8 mouse cellular contexts compared by ENCODE assay signal in the genomic region with DNA sequence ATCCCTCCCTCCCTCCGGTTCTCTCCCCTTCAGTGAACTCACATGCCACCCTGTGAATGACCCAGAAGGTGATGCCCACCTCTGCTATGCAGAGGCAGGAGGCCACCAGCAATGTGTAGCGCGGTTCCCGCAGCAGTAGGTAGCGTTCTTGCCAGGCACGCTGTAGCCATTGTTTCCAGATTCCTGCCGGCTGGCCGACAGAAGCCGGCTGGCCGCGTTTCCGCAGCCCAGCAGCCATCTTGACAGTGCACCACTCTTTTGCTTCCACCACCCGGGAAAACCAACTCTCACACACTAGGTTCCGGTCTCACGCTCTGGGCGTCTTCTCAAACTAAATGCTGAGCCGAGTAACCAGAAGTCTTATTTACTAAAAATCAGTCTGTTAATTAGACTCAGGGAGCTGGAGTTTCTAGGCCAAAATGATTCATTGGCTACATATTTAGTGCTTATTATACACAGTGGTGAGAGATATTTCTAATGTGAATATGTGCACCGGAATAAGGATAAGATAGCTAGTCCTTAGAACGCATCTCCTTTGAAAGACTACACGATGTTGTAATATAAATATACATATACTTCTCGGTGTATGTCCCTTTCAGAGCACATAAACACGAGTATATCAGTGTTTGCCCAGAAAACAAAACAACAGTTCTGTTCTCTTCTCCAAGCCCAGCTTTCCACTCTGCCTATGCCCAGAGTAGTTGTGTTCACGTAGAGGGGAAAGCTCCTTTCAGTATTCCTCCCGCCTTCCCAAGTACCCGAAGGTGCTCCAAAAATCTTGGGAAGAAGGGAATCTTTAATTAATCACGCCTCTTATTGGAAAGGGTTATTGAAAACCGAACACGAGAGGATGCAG. TPM values are rescaled to one million over a fixed set of nuclear protein-coding genes. Genes with fewer than 3 reads are reported as not detected.
A peak's percentile ranks its signal among the peaks of the same experiment; 100 is the strongest.
DNase-seq lines count a peak whose midpoint lies in the region; ATAC-seq lines count a peak whose summit lies in the region.

No protein-coding gene starts in this region.

- peaks cover 21% of the 10 kb centered on the region for H3K36me3 ChIP-seq in embryonic facial prominence, embryonic 15.5 days
- peaks cover 9% of the 10 kb centered on the region; the same call in 1 of the 2 replicates for H3K36me3 ChIP-seq in heart, embryonic 11.5 days (ENCODE audit: control insufficient read depth, insufficient read depth, low read length)
- H3K36me3 ChIP-seq in kidney, embryonic 14.5 days (ENCODE audit: control insufficient read depth, insufficient read depth, low read length) = peaks cover 21% of the 10 kb centered on the region; the same call in 1 of the 2 replicates
- peaks cover 21% of the 10 kb centered on the region for H3K36me3 ChIP-seq in liver, embryonic 15.5 days (replicated peaks)
- peaks cover 11% of the 10 kb centered on the region for H3K36me3 ChIP-seq in neural tube, embryonic 11.5 days (ENCODE audit: control insufficient read depth, insufficient read depth, low read length)
- peaks cover 4% of the 10 kb centered on the region; the same call in 1 of the 2 replicates for H3K36me3 ChIP-seq in stomach, embryonic 16.5 days (ENCODE audit: control insufficient read depth, insufficient read depth, low read length)

- peaks cover 19% of the 10 kb centered on the region for H3K4me1 ChIP-seq in embryonic facial prominence, embryonic 15.5 days
- H3K4me1 ChIP-seq in heart, embryonic 11.5 days (ENCODE audit: control insufficient read depth, insufficient read depth, low read length) = peaks cover 10% of the 10 kb centered on the region
- H3K4me1 ChIP-seq in kidney, embryonic 14.5 days (ENCODE audit: control insufficient read depth, insufficient read depth, low read length) = peaks cover 5% of the 10 kb centered on the region; the same call in 1 of the 2 replicates
- peaks cover 39% of the 10 kb centered on the region for H3K4me1 ChIP-seq in liver, embryonic 15.5 days (replicated peaks)
- no peaks in the 10 kb centered on the region; the same call in 1 of the 2 replicates for H3K4me1 ChIP-seq in neural tube, embryonic 11.5 days (ENCODE audit: control insufficient read depth, insufficient read depth, low read length)
- H3K4me1 ChIP-seq in stomach, embryonic 16.5 days (ENCODE audit: control insufficient read depth, insufficient read depth, low read length) = peaks cover 7% of the 10 kb centered on the region

- DNase-seq in CD4-positive, CD25-positive, alpha-beta regulatory T cell, adult 2 months (ENCODE audit: low read depth, low spot score) = peak; percentile 90
- DNase-seq in adrenal gland, postnatal 4 days (ENCODE audit: low spot score in 2 of 2) = peak; percentile 31 to 50
- peak; percentile 86 for DNase-seq in neural tube, embryonic 11.5 days (ENCODE audit: low spot score)

- peak overlapping the region; percentile 87 for H3K4me3 ChIP-seq in embryonic facial prominence, embryonic 15.5 days (replicated peaks)
- peak overlapping the region; percentile 88 for H3K4me3 ChIP-seq in heart, embryonic 11.5 days (ENCODE audit: low read depth, low read length)
- peak overlapping the region; percentile 71 for H3K4me3 ChIP-seq in kidney, embryonic 14.5 days (ENCODE audit: low read length)
- H3K4me3 ChIP-seq in liver, embryonic 15.5 days (replicated peaks) = peak overlapping the region; percentile 83
- peak overlapping the region; percentile 88 for H3K4me3 ChIP-seq in neural tube, embryonic 11.5 days (ENCODE audit: low read depth, low read length)
- H3K4me3 ChIP-seq in stomach, embryonic 16.5 days (replicated peaks; ENCODE audit: low read length) = peak overlapping the region; percentile 97

- peak overlapping the region; percentile 80 for H3K9ac ChIP-seq in embryonic facial prominence, embryonic 15.5 days
- peak overlapping the region; percentile 93 for H3K9ac ChIP-seq in heart, embryonic 11.5 days (ENCODE audit: low read depth, low read length)
- H3K9ac ChIP-seq in kidney, embryonic 14.5 days (ENCODE audit: low read depth, low read length) = peak overlapping the region; percentile 84
- H3K9ac ChIP-seq in liver, embryonic 15.5 days = peak overlapping the region; percentile 74
- H3K9ac ChIP-seq in neural tube, embryonic 11.5 days (ENCODE audit: low read length) = peak overlapping the region; percentile 96
- H3K9ac ChIP-seq in stomach, embryonic 16.5 days (ENCODE audit: low read length) = peak overlapping the region; percentile 93

- H3K4me2 ChIP-seq in embryonic facial prominence, embryonic 15.5 days (replicated peaks) = peak overlapping the region; percentile 81
- H3K4me2 ChIP-seq in heart, embryonic 11.5 days = peak overlapping the region; percentile 94
- H3K4me2 ChIP-seq in kidney, embryonic 14.5 days (replicated peaks; ENCODE audit: low read depth, low read length) = peak overlapping the region; percentile 76
- H3K4me2 ChIP-seq in liver, embryonic 15.5 days = peak overlapping the region; percentile 93
- peak overlapping the region; percentile 74 for H3K4me2 ChIP-seq in neural tube, embryonic 11.5 days (ENCODE audit: low read depth)
- H3K4me2 ChIP-seq in stomach, embryonic 16.5 days (ENCODE audit: low read depth, low read length) = peak overlapping the region; percentile 99

- no peaks in the 10 kb centered on the region for H3K27me3 ChIP-seq in embryonic facial prominence, embryonic 15.5 days
- no peaks in the 10 kb centered on the region for H3K27me3 ChIP-seq in heart, embryonic 11.5 days (ENCODE audit: control insufficient read depth, insufficient read depth, low read length)
- no peaks in the 10 kb centered on the region for H3K27me3 ChIP-seq in kidney, embryonic 14.5 days (ENCODE audit: control insufficient read depth, insufficient read depth, low read length)
- no peaks in the 10 kb centered on the region for H3K27me3 ChIP-seq in liver, embryonic 15.5 days
- no peaks in the 10 kb centered on the region for H3K27me3 ChIP-seq in neural tube, embryonic 11.5 days (ENCODE audit: control insufficient read depth, insufficient read depth, low read length)
- no peaks in the 10 kb centered on the region for H3K27me3 ChIP-seq in stomach, embryonic 16.5 days (ENCODE audit: control insufficient read depth, insufficient read depth, low read length)

- ATAC-seq in embryonic facial prominence, embryonic 15.5 days (ENCODE audit: insufficient number of reproducible peaks, low FRiP score, low TSS enrichment, low read depth) = peak; percentile 61; the same call in 1 of the 2 replicates
- peak; percentile 64; the same call in 1 of the 2 replicates for ATAC-seq in heart, embryonic 11.5 days (replicated peaks; ENCODE audit: insufficient number of reproducible peaks, low FRiP score, low TSS enrichment)
- peak; percentile 63 for ATAC-seq in kidney, embryonic 14.5 days (ENCODE audit: low FRiP score, low TSS enrichment)
- peak; percentile 47; the same call in 1 of the 2 replicates for ATAC-seq in liver, embryonic 15.5 days (ENCODE audit: insufficient read depth)
- peak; percentile 62 for ATAC-seq in neural tube, embryonic 11.5 days (ENCODE audit: insufficient read depth, low FRiP score, low TSS enrichment)
- ATAC-seq in stomach, embryonic 16.5 days (ENCODE audit: insufficient read depth, low FRiP score) = peak; percentile 55; the same call in 1 of the 2 replicates

- under 1% methylated on average over 28 of the region's 28 CpGs for WGBS in embryonic facial prominence, embryonic 15.5 days
- under 1% methylated on average over 28 of the region's 28 CpGs for WGBS in heart, embryonic 11.5 days (ENCODE audit: insufficient replicate concordance)
- WGBS in kidney, embryonic 14.5 days = under 1% methylated on average over 28 of the region's 28 CpGs
- WGBS in liver, embryonic 15.5 days (ENCODE audit: insufficient replicate concordance) = under 1% methylated on average over 28 of the region's 28 CpGs
- WGBS in neural tube, embryonic 11.5 days = under 1% methylated on average over 28 of the region's 28 CpGs
- WGBS in stomach, embryonic 16.5 days = under 1% methylated on average over 28 of the region's 28 CpGs

- H3K27ac ChIP-seq in embryonic facial prominence, embryonic 15.5 days (replicated peaks) = peak overlapping the region; percentile 79
- peak overlapping the region; percentile 80 for H3K27ac ChIP-seq in heart, embryonic 11.5 days (ENCODE audit: low read depth, low read length)
- H3K27ac ChIP-seq in kidney, embryonic 14.5 days (ENCODE audit: low read depth, low read length) = peak overlapping the region; percentile 78
- H3K27ac ChIP-seq in liver, embryonic 15.5 days (replicated peaks) = peak overlapping the region; percentile 77
- peak overlapping the region; percentile 78 for H3K27ac ChIP-seq in neural tube, embryonic 11.5 days (ENCODE audit: low read depth, low read length)
- H3K27ac ChIP-seq in stomach, embryonic 16.5 days (ENCODE audit: low read length) = peak overlapping the region; percentile 91

- no peaks in the 10 kb centered on the region for H3K9me3 ChIP-seq in embryonic facial prominence, embryonic 15.5 days (replicated peaks)
- no peaks in the 10 kb centered on the region for H3K9me3 ChIP-seq in heart, embryonic 11.5 days (replicated peaks; ENCODE audit: control insufficient read depth, low read length)
- H3K9me3 ChIP-seq in kidney, embryonic 14.5 days (ENCODE audit: control insufficient read depth, low read length) = no peaks in the 10 kb centered on the region
- H3K9me3 ChIP-seq in liver, embryonic 15.5 days (replicated peaks) = no peaks in the 10 kb centered on the region
- no peaks in the 10 kb centered on the region for H3K9me3 ChIP-seq in neural tube, embryonic 11.5 days (ENCODE audit: control insufficient read depth, low read length)
- no peaks in the 10 kb centered on the region for H3K9me3 ChIP-seq in stomach, embryonic 16.5 days (replicated peaks; ENCODE audit: control insufficient read depth, low read length)

RNA-seq across cellular contexts. Expression of a gene that starts 0.7 kb away (rescaled TPM):
- total RNA-seq in adrenal gland, postnatal 4 days (2021) = 1 to 10 TPM; 6.8 to 7.0 TPM
- polyA plus RNA-seq in embryonic facial prominence, embryonic 15.5 days (2015; fragmentation: Nextera tagmentation; extraction: Ambion mirVana) = 29.2 and 31.3 TPM in 2 replicates
- 26.6 and 28.0 TPM in 2 replicates for polyA plus RNA-seq in heart, embryonic 11.5 days (2014; fragmentation: Nextera tagmentation; extraction: Ambion mirVana)
- polyA plus RNA-seq in kidney, embryonic 14.5 days (2014; fragmentation: Nextera tagmentation; extraction: Ambion mirVana) = 42.2 and 42.4 TPM in 2 replicates
- 16.0 and 16.2 TPM in 2 replicates for polyA plus RNA-seq in liver, embryonic 15.5 days (2015; fragmentation: Nextera tagmentation; extraction: Ambion mirVana)
- polyA plus RNA-seq in neural tube, embryonic 11.5 days (2014; fragmentation: Nextera tagmentation; extraction: Ambion mirVana) = 32.2 and 34.4 TPM in 2 replicates
- 26.0 and 30.7 TPM in 2 replicates for polyA plus RNA-seq in stomach, embryonic 16.5 days (2015; fragmentation: Nextera tagmentation; extraction: Ambion mirVana)

RNA-seq across cellular contexts. Expression of a gene that starts 0.7 kb away (rescaled TPM):
- total RNA-seq in adrenal gland, postnatal 4 days (2021) = under 1 TPM in 1 of 2 experiments, not detected in 1; 0.37 TPM
- not detected in 2 replicates for polyA plus RNA-seq in embryonic facial prominence, embryonic 15.5 days (2015; fragmentation: Nextera tagmentation; extraction: Ambion mirVana)
- 0.10 TPM in 1 of 2 replicates, not detected in the other for polyA plus RNA-seq in heart, embryonic 11.5 days (2014; fragmentation: Nextera tagmentation; extraction: Ambion mirVana)
- not detected in 2 replicates for polyA plus RNA-seq in kidney, embryonic 14.5 days (2014; fragmentation: Nextera tagmentation; extraction: Ambion mirVana)
- 0.08 TPM in 1 of 2 replicates, not detected in the other for polyA plus RNA-seq in liver, embryonic 15.5 days (2015; fragmentation: Nextera tagmentation; extraction: Ambion mirVana)
- polyA plus RNA-seq in neural tube, embryonic 11.5 days (2014; fragmentation: Nextera tagmentation; extraction: Ambion mirVana) = not detected in 2 replicates
- polyA plus RNA-seq in stomach, embryonic 16.5 days (2015; fragmentation: Nextera tagmentation; extraction: Ambion mirVana) = 0.14 TPM in 1 of 2 replicates, not detected in the other

RNA-seq across cellular contexts. Expression of a gene that starts 0.8 kb away (rescaled TPM):
- 10 to 100 TPM; 15.9 to 17.6 TPM for total RNA-seq in adrenal gland, postnatal 4 days (2021)
- 36.3 and 39.4 TPM in 2 replicates for polyA plus RNA-seq in embryonic facial prominence, embryonic 15.5 days (2015; fragmentation: Nextera tagmentation; extraction: Ambion mirVana)
- 39.5 and 41.3 TPM in 2 replicates for polyA plus RNA-seq in heart, embryonic 11.5 days (2014; fragmentation: Nextera tagmentation; extraction: Ambion mirVana)
- polyA plus RNA-seq in kidney, embryonic 14.5 days (2014; fragmentation: Nextera tagmentation; extraction: Ambion mirVana) = 44.3 and 55.7 TPM in 2 replicates
- polyA plus RNA-seq in liver, embryonic 15.5 days (2015; fragmentation: Nextera tagmentation; extraction: Ambion mirVana) = 20.7 and 22.9 TPM in 2 replicates
- 58.6 and 61.3 TPM in 2 replicates for polyA plus RNA-seq in neural tube, embryonic 11.5 days (2014; fragmentation: Nextera tagmentation; extraction: Ambion mirVana)
- 34.0 and 38.2 TPM in 2 replicates for polyA plus RNA-seq in stomach, embryonic 16.5 days (2015; fragmentation: Nextera tagmentation; extraction: Ambion mirVana)

RNA-seq across cellular contexts. Expression of a gene that starts 10.4 kb away (rescaled TPM):
- total RNA-seq in adrenal gland, postnatal 4 days (2021) = 10 to 100 TPM; 16.1 to 16.3 TPM
- polyA plus RNA-seq in embryonic facial prominence, embryonic 15.5 days (2015; fragmentation: Nextera tagmentation; extraction: Ambion mirVana) = 1.7 and 1.9 TPM in 2 replicates
- 0.84 and 0.96 TPM in 2 replicates for polyA plus RNA-seq in heart, embryonic 11.5 days (2014; fragmentation: Nextera tagmentation; extraction: Ambion mirVana)
- 1.7 and 1.9 TPM in 2 replicates for polyA plus RNA-seq in kidney, embryonic 14.5 days (2014; fragmentation: Nextera tagmentation; extraction: Ambion mirVana)
- polyA plus RNA-seq in liver, embryonic 15.5 days (2015; fragmentation: Nextera tagmentation; extraction: Ambion mirVana) = 0.10 and 0.12 TPM in 2 replicates
- 4.1 and 4.4 TPM in 2 replicates for polyA plus RNA-seq in neural tube, embryonic 11.5 days (2014; fragmentation: Nextera tagmentation; extraction: Ambion mirVana)
- 0.40 and 0.64 TPM in 2 replicates for polyA plus RNA-seq in stomach, embryonic 16.5 days (2015; fragmentation: Nextera tagmentation; extraction: Ambion mirVana)

RNA-seq across cellular contexts. Expression of a gene that starts 18.9 kb away (rescaled TPM):
- 10 to 100 TPM; 11.4 to 14.9 TPM for total RNA-seq in adrenal gland, postnatal 4 days (2021)
- 7.3 and 8.2 TPM in 2 replicates for polyA plus RNA-seq in embryonic facial prominence, embryonic 15.5 days (2015; fragmentation: Nextera tagmentation; extraction: Ambion mirVana)
- polyA plus RNA-seq in heart, embryonic 11.5 days (2014; fragmentation: Nextera tagmentation; extraction: Ambion mirVana) = 1.3 and 1.6 TPM in 2 replicates
- polyA plus RNA-seq in kidney, embryonic 14.5 days (2014; fragmentation: Nextera tagmentation; extraction: Ambion mirVana) = 2.6 and 3.1 TPM in 2 replicates
- 0.10 TPM in 1 of 2 replicates, not detected in the other for polyA plus RNA-seq in liver, embryonic 15.5 days (2015; fragmentation: Nextera tagmentation; extraction: Ambion mirVana)
- 2.2 and 4.6 TPM in 2 replicates for polyA plus RNA-seq in neural tube, embryonic 11.5 days (2014; fragmentation: Nextera tagmentation; extraction: Ambion mirVana)
- polyA plus RNA-seq in stomach, embryonic 16.5 days (2015; fragmentation: Nextera tagmentation; extraction: Ambion mirVana) = 2.4 and 2.6 TPM in 2 replicates

Comparison
In these comparisons a context has a peak if more than half of its experiments do, and no peak if none do; other contexts are left out.
1. Peak in every context shown above with its lines: DNase-seq, ATAC-seq, H3K4me3 ChIP-seq and H3K27ac ChIP-seq.